Mouse (Mus musculus) kidney, embryonic 16.5 days (tissue): ENCODE data around the gene Neu4. TPM values are rescaled to one million over a fixed set of nuclear protein-coding genes. Genes with fewer than 3 reads are reported as not detected.
A peak's percentile ranks its signal among the peaks of the same experiment; 100 is the strongest.
"Not testable (repeated sequence)": the region's sequence is repeated elsewhere in the genome, so short reads cannot be mapped to it uniquely, and the experiment has no call there.

Experiments used
- ATAC-seq: fragments of 200-750 bp; cut with Nextera tagmentation; 2 replicates; pipeline ENCODE4 v1.8.0; 2017; ENCODE audit warnings: moderate TSS enrichment; ENCODE audit not compliant: low FRiP score, low TSS enrichment
- H3K27ac ChIP-seq: fragments of 300-500 bp; sonication (generic); 2 replicates; pipeline ENCODE4 v1.5.1; 2014; ENCODE audit warnings: low read length
- H3K27me3 ChIP-seq: fragments of 300-500 bp; sonication (generic); 2 replicates; pipeline ENCODE4 v1.6.1; 2014; ENCODE audit warnings: low read length, control low read depth, mixed read lengths; ENCODE audit not compliant: insufficient read depth
- H3K36me3 ChIP-seq: fragments of 300-500 bp; sonication (generic); 2 replicates; pipeline ENCODE4 v1.6.1; 2014; ENCODE audit warnings: low read length, control low read depth, mixed read lengths; ENCODE audit not compliant: insufficient read depth
- H3K4me1 ChIP-seq: fragments of 300-500 bp; sonication (generic); 2 replicates; pipeline ENCODE4 v1.6.1; 2014; ENCODE audit warnings: low read length, control low read depth, mixed read lengths; ENCODE audit not compliant: insufficient read depth
- H3K4me2 ChIP-seq: fragments of 300-500 bp; sonication (generic); replicated peaks from 2 replicates; pipeline ENCODE4 v1.6.1; 2014; ENCODE audit warnings: low read depth, low read length
- H3K4me3 ChIP-seq: fragments of 300-500 bp; sonication (generic); 2 replicates; pipeline ENCODE4 v1.5.1; 2014; ENCODE audit warnings: mild to moderate bottlenecking, low read length
- H3K9ac ChIP-seq: fragments of 300-500 bp; sonication (generic); replicated peaks from 2 replicates; pipeline ENCODE4 v1.6.1; 2014; ENCODE audit warnings: low read length
- H3K9me3 ChIP-seq: fragments of 300-500 bp; sonication (generic); 2 replicates; pipeline ENCODE4 v1.6.1; 2016; ENCODE audit warnings: low read length, control low read depth
- WGBS: fragments of 180-500 bp; shearing (Covaris S2); extraction: QIAGEN DNeasy Blood & Tissue Kit; methylation state at CpG from one replicate; pipeline ENCODE4 v1.1.7; 2014; 5-methylcytosine and 5-hydroxymethylcytosine counted together
- polyA plus RNA-seq: library from polyadenylated mRNA; unstranded; fragments of >200 nt; fragmentation: Nextera tagmentation; extraction: Ambion mirVana; gene quantifications from 2 replicates; pipeline ENCODE4 v1.2.1, GENCODE M21; 2015

The Neu4 gene
- polyA plus RNA-seq, 1 experiment from 2014 or later, result not detected

- not testable (repeated sequence) for H3K27me3 ChIP-seq, H3K9ac ChIP-seq, H3K27ac ChIP-seq, H3K4me1 ChIP-seq, ATAC-seq, H3K36me3 ChIP-seq, H3K9me3 ChIP-seq, H3K4me2 ChIP-seq, H3K4me3 ChIP-seq
- WGBS, result 78% methylated on average over 2 of the region's 2 CpGs
These were observed 14.2 kb upstream of the Neu4 start for GRCm38 (mm10) chr1:94005954-94006506.

- WGBS, result 83% methylated on average over 15 of the region's 19 CpGs
These were observed 11.4 kb upstream of the Neu4 start for GRCm38 (mm10) chr1:94008826-94009225.

GRCm38 (mm10) chr1:94011643-94012042 is 8.6 kb upstream of the Neu4 start:
- H3K4me3 ChIP-seq, result no peak overlapping the region
- no peak for ATAC-seq
- no peak overlapping the region for H3K27ac ChIP-seq
- no peaks in the 10 kb centered on the region for H3K36me3 ChIP-seq
- H3K4me2 ChIP-seq, result no peak overlapping the region
- H3K9me3 ChIP-seq, result no peaks in the 10 kb centered on the region
- no peaks in the 10 kb centered on the region for H3K4me1 ChIP-seq
- no peaks in the 10 kb centered on the region for H3K27me3 ChIP-seq
- no peak overlapping the region for H3K9ac ChIP-seq
- WGBS, result 73% methylated on average over 3 of the region's 3 CpGs

More at GRCm38 (mm10) chr1:94008826-94009225, 11.4 kb upstream of the Neu4 start:
- H3K36me3 ChIP-seq, H3K27ac ChIP-seq, H3K9me3 ChIP-seq, H3K4me1 ChIP-seq, ATAC-seq, H3K9ac ChIP-seq, H3K27me3 ChIP-seq, H3K4me3 ChIP-seq, H3K4me2 ChIP-seq: not testable (repeated sequence)

- no peak overlapping the region for H3K4me3 ChIP-seq
- H3K4me2 ChIP-seq, result no peak overlapping the region
- H3K4me1 ChIP-seq, result no peaks in the 10 kb centered on the region
- H3K9ac ChIP-seq, result no peak overlapping the region
- H3K27me3 ChIP-seq, result no peaks in the 10 kb centered on the region
- H3K9me3 ChIP-seq, result no peaks in the 10 kb centered on the region
- 89% methylated on average over 12 of the region's 12 CpGs for WGBS
- no peaks in the 10 kb centered on the region for H3K36me3 ChIP-seq
- no peak for ATAC-seq
- H3K27ac ChIP-seq, result no peak overlapping the region
These were observed 7.4 kb downstream of the Neu4 start for GRCm38 (mm10) chr1:94027506-94028108.

GRCm38 (mm10) chr1:94028741-94029140 is 8.5 kb downstream of the Neu4 start:
- no peak overlapping the region for H3K4me2 ChIP-seq
- WGBS, result 95% methylated on average over 2 of the region's 2 CpGs
- H3K4me3 ChIP-seq, result no peak overlapping the region
- H3K36me3 ChIP-seq, result no peaks in the 10 kb centered on the region
- ATAC-seq, result no peak
- H3K27ac ChIP-seq, result no peak overlapping the region
- H3K27me3 ChIP-seq, result no peaks in the 10 kb centered on the region
- H3K9ac ChIP-seq, result no peak overlapping the region
- H3K9me3 ChIP-seq, result no peaks in the 10 kb centered on the region
- H3K4me1 ChIP-seq, result no peaks in the 10 kb centered on the region

- no peak for ATAC-seq
- no peaks in the 10 kb centered on the region; the same call in 1 of the 2 replicates for H3K4me1 ChIP-seq
- H3K9ac ChIP-seq, result no peak overlapping the region
- H3K27ac ChIP-seq, result no peak overlapping the region
- H3K27me3 ChIP-seq, result no peaks in the 10 kb centered on the region
- no peak overlapping the region for H3K4me2 ChIP-seq
- no peaks in the 10 kb centered on the region for H3K36me3 ChIP-seq
- 93% methylated on average over 2 of the region's 2 CpGs for WGBS
- H3K9me3 ChIP-seq, result no peaks in the 10 kb centered on the region
- no peak overlapping the region for H3K4me3 ChIP-seq
These were observed 12.9 kb downstream of the Neu4 start for GRCm38 (mm10) chr1:94033075-94033602.

- peak overlapping the region; percentile 80 for H3K4me2 ChIP-seq
- no peaks in the 10 kb centered on the region; the same call in 1 of the 2 replicates for H3K4me1 ChIP-seq
- under 1% methylated on average over 25 of the region's 25 CpGs for WGBS
- ATAC-seq, result peak; percentile 94
- peak overlapping the region; percentile 55 for H3K9ac ChIP-seq
- H3K9me3 ChIP-seq, result no peaks in the 10 kb centered on the region
- peak overlapping the region; percentile 47 for H3K4me3 ChIP-seq
- peak overlapping the region; percentile 63 for H3K27ac ChIP-seq
- H3K36me3 ChIP-seq, result no peaks in the 10 kb centered on the region
- H3K27me3 ChIP-seq, result no peaks in the 10 kb centered on the region
These were observed 14.9 kb downstream of the Neu4 start for GRCm38 (mm10) chr1:94034984-94035743.

GRCm38 (mm10) chr1:94040391-94040790 is 20.1 kb downstream of the Neu4 start:
- Histone ChIP-seq H3K36me3 (no peaks in the 10 kb centered on the region), H3K4me1 (no peaks in the 10 kb centered on the region; the same call in 1 of the 2 replicates), H3K4me3 (no peak overlapping the region), H3K27me3 (no peaks in the 10 kb centered on the region), H3K9me3 (no peaks in the 10 kb centered on the region), H3K4me2 (no peak overlapping the region), H3K27ac (no peak overlapping the region), H3K9ac (no peak overlapping the region)
- no peak for ATAC-seq
- WGBS, result 95% methylated on average over 2 of the region's 2 CpGs

- no peak for ATAC-seq
- H3K36me3 ChIP-seq, result no peaks in the 10 kb centered on the region
These were observed 25.3 kb downstream of the Neu4 start for GRCm38 (mm10) chr1:94045559-94045958.

GRCm38 (mm10) chr1:94046544-94046943 is 26.3 kb downstream of the Neu4 start:
- Histone ChIP-seq H3K4me2 (no peak overlapping the region), H3K27me3 (no peaks in the 10 kb centered on the region), H3K4me1 (no peaks in the 10 kb centered on the region), H3K36me3 (no peaks in the 10 kb centered on the region), H3K9me3 (no peaks in the 10 kb centered on the region), H3K4me3 (no peak overlapping the region), H3K9ac (no peak overlapping the region), H3K27ac (no peak overlapping the region)
- ATAC-seq, result no peak
- WGBS, result 68% methylated on average over 4 of the region's 4 CpGs

More at GRCm38 (mm10) chr1:94045559-94045958, 25.3 kb downstream of the Neu4 start:
- no peak overlapping the region for H3K9ac ChIP-seq
- WGBS, result 40% methylated on average over 3 of the region's 3 CpGs
- H3K27ac ChIP-seq, result no peak overlapping the region
- no peak overlapping the region for H3K4me2 ChIP-seq
- no peak overlapping the region for H3K4me3 ChIP-seq
- H3K27me3 ChIP-seq, result no peaks in the 10 kb centered on the region
- H3K9me3 ChIP-seq, result no peaks in the 10 kb centered on the region
- no peaks in the 10 kb centered on the region for H3K4me1 ChIP-seq
